25 mouse cellular contexts compared by ENCODE assay signal in genomic region chr2:167253476-167253875, GRCm38 (mm10). TPM values are rescaled to one million over a fixed set of nuclear protein-coding genes. Genes with fewer than 3 reads are reported as not detected.
DNase-seq lines count a peak whose midpoint lies in the region; ATAC-seq and TF ChIP-seq lines count a peak whose summit lies in the region.
"Had no signal": no experiment of that assay in that cellular context is flagged by ENCODE, and none has a peak within 500 bp of the region (broad histone marks: within the 10 kb centered on the region; RNA-seq: fewer than 3 reads in every experiment).

No protein-coding gene starts in this region.

- WGBS in heart, postnatal 0 days, result 67% methylated on average over 5 of the region's 5 CpGs
- WGBS in heart, embryonic 11.5 days (ENCODE audit: insufficient replicate concordance), result 62% methylated on average over 5 of the region's 5 CpGs

- intact Hi-C loops in gastrocnemius, adult 2 months (cut with DNase I), result no loop called here
- intact Hi-C loops in gastrocnemius, postnatal 14 days (cut with DNase I; ENCODE audit: low total_unique reads), result no loop called here

- H3K4me3 ChIP-seq in gastrocnemius, adult 2 months, result no peak overlapping the region
- no peak overlapping the region for H3K4me3 ChIP-seq in heart, postnatal 0 days (ENCODE audit: low read depth, low read length)
- no peak overlapping the region for H3K4me3 ChIP-seq in heart, embryonic 11.5 days (ENCODE audit: low read depth, low read length)
- H3K4me3 ChIP-seq: embryonic facial prominence, embryonic 12.5 days; hindbrain, embryonic 13.5 days; kidney, embryonic 15.5 days; layer of hippocampus, adult 2 months; limb, embryonic 13.5 days; liver, embryonic 13.5 days; midbrain, embryonic 13.5 days had no signal

- H3K27me3 ChIP-seq in heart, postnatal 0 days (ENCODE audit: control insufficient read depth, insufficient read depth, low read length), result no peaks in the 10 kb centered on the region
- H3K27me3 ChIP-seq in heart, embryonic 11.5 days (ENCODE audit: control insufficient read depth, insufficient read depth, low read length), result no peaks in the 10 kb centered on the region
- H3K27me3 ChIP-seq: embryonic facial prominence, embryonic 12.5 days; hindbrain, embryonic 13.5 days; kidney, embryonic 15.5 days; limb, embryonic 13.5 days; liver, embryonic 13.5 days; midbrain, embryonic 13.5 days had no signal

- H3K4me1 ChIP-seq in heart, postnatal 0 days (ENCODE audit: control insufficient read depth, insufficient read depth), result peaks cover 22% of the 10 kb centered on the region; the same call in 1 of the 2 replicates
- H3K4me1 ChIP-seq in heart, embryonic 11.5 days (ENCODE audit: control insufficient read depth, insufficient read depth, low read length), result peaks cover 14% of the 10 kb centered on the region
- H3K4me1 ChIP-seq: liver, embryonic 13.5 days had no signal

- no peaks in the 10 kb centered on the region for H3K9me3 ChIP-seq in heart, postnatal 0 days (replicated peaks; ENCODE audit: control insufficient read depth, low read length)
- H3K9me3 ChIP-seq in heart, embryonic 11.5 days (replicated peaks; ENCODE audit: control insufficient read depth, low read length), result no peaks in the 10 kb centered on the region
- H3K9me3 ChIP-seq: embryonic facial prominence, embryonic 12.5 days; hindbrain, embryonic 13.5 days; kidney, embryonic 15.5 days; limb, embryonic 13.5 days; liver, embryonic 13.5 days; midbrain, embryonic 13.5 days had no signal

- ATAC-seq in heart, postnatal 0 days (ENCODE audit: insufficient read depth, low read depth), result no peak
- no peak for ATAC-seq in heart, embryonic 11.5 days (replicated peaks; ENCODE audit: insufficient number of reproducible peaks, low FRiP score, low TSS enrichment)
- ATAC-seq: forebrain, embryonic 14.5 days; inflammation-experienced regulatory T-cells, adult 6 months; midbrain, embryonic 13.5 days had no signal

- no peaks in the 10 kb centered on the region for H3K36me3 ChIP-seq in heart, postnatal 0 days (replicated peaks; ENCODE audit: control insufficient read depth, insufficient read depth, low read length)
- no peaks in the 10 kb centered on the region for H3K36me3 ChIP-seq in heart, embryonic 11.5 days (ENCODE audit: control insufficient read depth, insufficient read depth, low read length)
- H3K36me3 ChIP-seq: embryonic facial prominence, embryonic 12.5 days; hindbrain, embryonic 13.5 days; kidney, embryonic 15.5 days; limb, embryonic 13.5 days; liver, embryonic 13.5 days; midbrain, embryonic 13.5 days had no signal

- DNase-seq in gastrocnemius, adult 2 months, result no peak
- DNase-seq in gastrocnemius, postnatal 14 days, result no peak
- no peak for DNase-seq in heart, postnatal 0 days (ENCODE audit: low spot score)
- DNase-seq in ES-CJ7 (ENCODE audit: low read depth, low spot score), result peak; percentile 40
- peak; percentile 62 for DNase-seq in ZHBTc4 (ENCODE audit: low read depth, low spot score)
- no peak for DNase-seq in kidney, postnatal 14 days
- DNase-seq in embryo, embryonic 10.5 days (ENCODE audit: low spot score), result no peak
- DNase-seq: cerebellum, adult 11 months; cerebellum, adult 9-10 months; cerebellum, postnatal 36 days; embryo, embryonic 11 days; liver, embryonic 13.5 days; thymus, adult 2 months; thymus, postnatal 36 days had no signal

- H3K27ac ChIP-seq in gastrocnemius, adult 2 months, result peak overlapping the region; percentile 81
- H3K27ac ChIP-seq in heart, postnatal 0 days (ENCODE audit: low read depth), result 0 out of 2 replicates have a peak overlapping the region, but pooled peaks have one; percentile 57
- no peak overlapping the region for H3K27ac ChIP-seq in heart, embryonic 11.5 days (ENCODE audit: low read depth, low read length)
- H3K27ac ChIP-seq: embryonic facial prominence, embryonic 12.5 days; hindbrain, embryonic 13.5 days; layer of hippocampus, adult 2 months; limb, embryonic 13.5 days; liver, embryonic 13.5 days; macrophage; midbrain, embryonic 13.5 days had no signal

- no peak overlapping the region for H3K9ac ChIP-seq in heart, postnatal 0 days (replicated peaks; ENCODE audit: low read depth, low read length)
- no peak overlapping the region for H3K9ac ChIP-seq in heart, embryonic 11.5 days (ENCODE audit: low read depth, low read length)
- H3K9ac ChIP-seq: embryonic facial prominence, embryonic 12.5 days; hindbrain, embryonic 13.5 days; kidney, embryonic 15.5 days; limb, embryonic 13.5 days; liver, embryonic 13.5 days; midbrain, embryonic 13.5 days had no signal

- no peak for TF ChIP-seq EP300 in heart, postnatal 0 days (IDR thresholded peaks at IDR 0.05; ENCODE audit: low read depth)

- TF ChIP-seq CTCF in gastrocnemius, adult 2 months (IDR thresholded peaks at IDR 0.05), result no peak
- no peak for TF ChIP-seq CTCF in heart, postnatal 0 days (IDR thresholded peaks at IDR 0.05; ENCODE audit: low read depth)

- H3K4me2 ChIP-seq in heart, postnatal 0 days (ENCODE audit: low read depth, low read length), result no peak overlapping the region
- H3K4me2 ChIP-seq in heart, embryonic 11.5 days, result no peak overlapping the region
- H3K4me2 ChIP-seq: embryonic facial prominence, embryonic 12.5 days; hindbrain, embryonic 13.5 days; kidney, embryonic 15.5 days; limb, embryonic 13.5 days; liver, embryonic 13.5 days; midbrain, embryonic 13.5 days had no signal

RNA-seq across cellular contexts. Expression of gene Ptgis, which starts 13.1 kb away (rescaled TPM):
- 1 to 10 TPM; 1.7 to 5.2 TPM for total RNA-seq in gastrocnemius, adult 2 months (2021)
- 10 to 100 TPM in 1 of 2 experiments, 1 to 10 TPM in 1; 8.0 to 11.1 TPM for total RNA-seq in gastrocnemius, postnatal 14 days (2021)
- total RNA-seq in heart, postnatal 0 days (2014; rRNA removed; ENCODE audit: low replicate concordance), result 38.6 and 60.0 TPM in 2 replicates
- polyA plus RNA-seq in heart, postnatal 0 days (2015; fragmentation: Nextera tagmentation; extraction: Ambion mirVana), result 20.8 and 22.6 TPM in 2 replicates
- polyA plus RNA-seq in heart, embryonic 11.5 days (2014; fragmentation: Nextera tagmentation; extraction: Ambion mirVana), result 19.6 and 21.6 TPM in 2 replicates
- total RNA-seq: megakaryocyte-erythroid progenitor cell, adult 5-6 weeks had no signal
- polyA plus RNA-seq: inflammation-experienced regulatory T-cells, adult 6 months; macrophage had no signal

Comparison
In these comparisons a context has a peak if more than half of its experiments do, and no peak if none do; other contexts are left out.
1. DNase-seq: peak in ES-CJ7 (single experiment) and ZHBTc4 (single experiment); none in gastrocnemius, adult 2 months (single experiment), gastrocnemius, postnatal 14 days (single experiment), heart, postnatal 0 days (single experiment), kidney, postnatal 14 days (single experiment) and embryo, embryonic 10.5 days (single experiment).